Mouse (Mus musculus): ENCODE measurements at regions not wholly inside any gene's neighbourhood (a gene's known extent, or its start where the extent isn't known, plus 50 kb on each side); places are given as distances from the start of the nearest gene placed in this dataset.

- no peak for DNase-seq (ENCODE audit: low spot score)
These were observed 92.6 kb upstream of the Pmepa1 start for GRCm38 (mm10) chr2:173368899-173369298.

GRCm38 (mm10) chr2:173376926-173377325 is 100.6 kb upstream of the Pmepa1 start:
- no peak for DNase-seq (ENCODE audit: low spot score)

GRCm38 (mm10) chr2:173377497-173378257 is 101.3 kb upstream of the Pmepa1 start:
- no peak for DNase-seq (ENCODE audit: low spot score)

- DNase-seq (ENCODE audit: low spot score), result no peak
These were observed 103.4 kb upstream of the Pmepa1 start for GRCm38 (mm10) chr2:173379736-173380135.

- DNase-seq (ENCODE audit: low spot score), result no peak
These were observed 104.0 kb upstream of the Pmepa1 start for GRCm38 (mm10) chr2:173380341-173380761.

GRCm38 (mm10) chr2:173382176-173382813 is 106.0 kb upstream of the Pmepa1 start:
- no peak for DNase-seq (ENCODE audit: low spot score)

- DNase-seq (ENCODE audit: low spot score), result no peak
These were observed 108.7 kb upstream of the Pmepa1 start for GRCm38 (mm10) chr2:173384935-173385586.

- DNase-seq (ENCODE audit: low spot score), result peak; percentile 3
These were observed 109.4 kb upstream of the Pmepa1 start for GRCm38 (mm10) chr2:173385722-173386141.

GRCm38 (mm10) chr2:173388140-173388539 is 111.8 kb upstream of the Pmepa1 start:
- DNase-seq (ENCODE audit: low spot score), result no peak

- no peak for DNase-seq (ENCODE audit: low spot score)
These were observed 116.4 kb upstream of the Pmepa1 start for GRCm38 (mm10) chr2:173392557-173393323.

- no peak for DNase-seq (ENCODE audit: low spot score)
These were observed 116.9 kb upstream of the Pmepa1 start for GRCm38 (mm10) chr2:173393324-173393592.

- no peak for DNase-seq (ENCODE audit: low spot score)
These were observed 119.2 kb upstream of the Pmepa1 start for GRCm38 (mm10) chr2:173395526-173395925.

- no peak for DNase-seq (ENCODE audit: low spot score)
These were observed 121.6 kb upstream of the Pmepa1 start for GRCm38 (mm10) chr2:173397846-173398331.

GRCm38 (mm10) chr2:173405629-173406028 is 116.8 kb upstream of the 1700021F07Rik start:
- no peak for DNase-seq (ENCODE audit: low spot score)

- DNase-seq (ENCODE audit: low spot score), result no peak
These were observed 115.9 kb upstream of the 1700021F07Rik start for GRCm38 (mm10) chr2:173406344-173407094.

- DNase-seq (ENCODE audit: low spot score), result no peak
These were observed 115.3 kb upstream of the 1700021F07Rik start for GRCm38 (mm10) chr2:173407133-173407532.

GRCm38 (mm10) chr2:173408681-173409081 is 113.7 kb upstream of the 1700021F07Rik start:
- DNase-seq (ENCODE audit: low spot score), result no peak

GRCm38 (mm10) chr2:173409433-173409832 is 113.0 kb upstream of the 1700021F07Rik start:
- DNase-seq (ENCODE audit: low spot score), result peak; percentile 39

GRCm38 (mm10) chr2:173413906-173414656 is 108.3 kb upstream of the 1700021F07Rik start:
- DNase-seq (ENCODE audit: low spot score), result no peak

GRCm38 (mm10) chr2:173415429-173415828 is 107.0 kb upstream of the 1700021F07Rik start:
- DNase-seq (ENCODE audit: low spot score), result no peak

- DNase-seq (ENCODE audit: low spot score), result no peak
These were observed 105.5 kb upstream of the 1700021F07Rik start for GRCm38 (mm10) chr2:173416921-173417320.
